ENCODE assay signal across 13 mouse cellular contexts in genomic region chr2:163601066-163601465, GRCm38 (mm10).
"Had no signal": no experiment of that assay in that cellular context is flagged by ENCODE, and none has a peak within 500 bp of the region (broad histone marks: within the 10 kb centered on the region; RNA-seq: fewer than 3 reads in every experiment).

No protein-coding gene starts in this region.

- H3K9ac ChIP-seq: limb, embryonic 12.5 days had no signal

- H3K9me3 ChIP-seq: limb, embryonic 12.5 days; midbrain, embryonic 10.5 days; midbrain, embryonic 15.5 days; neural tube, embryonic 13.5 days had no signal

- ATAC-seq: inflammation-experienced regulatory T-cells, adult 6 months; intestine, postnatal 0 days had no signal

- DNase-seq: kidney, adult 8-10 months; kidney, postnatal 4 days; lung, adult 18-20 months; lung, postnatal 4 days; right cerebral cortex, postnatal 14 days; thymus, adult 2 months; thymus, postnatal 25 days had no signal

- H3K27me3 ChIP-seq: limb, embryonic 12.5 days; midbrain, embryonic 15.5 days; neural tube, embryonic 13.5 days had no signal

- H3K27ac ChIP-seq: limb, embryonic 12.5 days had no signal

- H3K36me3 ChIP-seq: limb, embryonic 12.5 days; midbrain, embryonic 10.5 days; midbrain, embryonic 15.5 days; neural tube, embryonic 13.5 days had no signal
